Mouse (Mus musculus) spleen, postnatal 10 days (tissue): ENCODE measurements at regions not wholly inside any gene's neighbourhood (a gene's known extent, or its start where the extent isn't known, plus 50 kb on each side); places are given as distances from the start of the nearest gene placed in this dataset.

ENCODE experiments used
- DNase-seq, 2 experiments: peaks; one replicate each; pipeline ENCODE4 v3.0.0; 2021 to 2022; ENCODE audit warnings: low spot score in 2 of 2

DNA sequence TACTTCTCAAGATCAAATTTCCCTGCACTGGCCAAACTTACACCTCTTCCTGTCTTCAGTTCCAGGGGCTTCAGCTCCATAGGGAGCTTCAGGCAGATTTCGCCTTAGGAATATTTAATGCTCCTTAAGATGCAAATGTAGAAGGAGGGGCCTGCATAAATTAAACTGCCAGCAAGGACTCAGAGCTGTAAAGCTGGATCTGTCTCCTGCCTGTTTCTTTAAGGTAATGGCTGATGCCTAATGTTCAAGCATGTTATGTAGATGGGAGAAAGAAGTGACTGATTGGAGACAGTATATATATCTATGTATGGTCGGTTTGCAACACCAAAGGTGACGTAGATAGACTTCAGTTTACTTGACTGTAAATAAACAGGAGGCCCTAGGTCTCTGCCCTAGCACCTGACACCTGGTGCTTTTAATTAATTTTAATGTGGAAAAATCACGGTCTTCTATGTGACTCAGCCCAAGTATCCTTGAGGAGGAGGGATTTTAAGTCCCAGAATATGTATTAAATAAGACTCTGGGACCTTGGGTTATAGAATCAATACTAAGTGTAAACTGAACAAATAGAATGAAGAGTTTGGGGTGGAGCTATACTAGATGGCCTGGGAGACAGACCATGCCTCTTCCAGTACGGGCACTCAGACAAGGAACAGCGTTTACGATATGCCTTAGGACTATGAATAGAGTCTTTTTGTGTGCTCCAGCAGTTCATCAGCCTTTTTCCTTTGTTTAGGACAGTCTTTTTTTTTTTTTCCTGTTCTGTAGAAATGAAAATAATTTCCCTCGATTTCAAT lies 651.7 kb upstream of the Lmcd1 start:
- DNase-seq, result no peak

DNA sequence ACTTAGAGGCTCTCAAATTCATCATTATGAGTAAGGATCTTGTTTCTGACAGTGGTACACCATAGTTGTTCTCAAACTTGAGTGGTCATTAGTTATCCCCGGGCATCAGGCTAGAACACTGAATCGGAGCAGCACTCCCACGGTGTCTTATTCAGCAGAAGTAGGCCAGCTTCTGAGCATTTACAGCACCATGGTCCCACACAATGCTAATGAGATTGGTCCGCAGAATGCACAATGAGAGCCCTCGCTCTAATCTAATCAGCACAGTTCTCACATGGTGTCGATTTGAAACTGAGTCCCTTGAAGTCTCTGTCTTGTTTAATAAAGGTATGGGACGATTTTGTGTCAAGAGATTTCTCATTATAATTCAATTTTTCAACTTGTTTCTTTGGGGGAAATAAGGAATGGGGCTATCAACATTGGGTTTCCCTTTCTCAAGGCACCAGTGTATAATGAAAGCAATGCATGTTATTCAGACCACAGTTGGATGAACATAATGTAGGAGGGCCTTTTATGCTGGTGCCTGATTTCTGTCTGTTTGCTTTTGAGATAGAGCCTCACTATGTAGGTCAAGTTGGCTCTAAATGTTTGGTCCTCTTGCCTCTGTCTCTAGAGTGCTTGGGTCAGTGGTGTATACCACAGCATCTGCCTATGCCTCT lies 650.9 kb upstream of the Lmcd1 start:
- DNase-seq, result no peak

DNA sequence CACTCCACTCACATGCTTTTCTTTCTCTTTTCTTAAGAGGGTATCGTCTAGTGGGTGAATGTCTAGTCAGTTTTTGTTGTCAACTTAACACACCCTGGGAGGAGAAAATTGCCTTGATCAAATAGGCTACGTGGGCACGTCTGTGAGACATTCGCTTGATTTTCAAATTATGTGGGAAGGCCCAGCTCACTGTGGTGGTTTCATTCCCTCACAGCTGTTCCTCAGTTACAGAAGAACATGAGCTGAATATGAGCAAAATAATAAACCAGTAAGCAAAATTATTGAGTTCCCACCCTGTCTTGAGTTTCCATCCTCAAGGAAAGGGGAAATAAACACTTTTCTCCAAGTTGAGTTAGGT lies 650.4 kb upstream of the Lmcd1 start:
- DNase-seq, result no peak

DNA sequence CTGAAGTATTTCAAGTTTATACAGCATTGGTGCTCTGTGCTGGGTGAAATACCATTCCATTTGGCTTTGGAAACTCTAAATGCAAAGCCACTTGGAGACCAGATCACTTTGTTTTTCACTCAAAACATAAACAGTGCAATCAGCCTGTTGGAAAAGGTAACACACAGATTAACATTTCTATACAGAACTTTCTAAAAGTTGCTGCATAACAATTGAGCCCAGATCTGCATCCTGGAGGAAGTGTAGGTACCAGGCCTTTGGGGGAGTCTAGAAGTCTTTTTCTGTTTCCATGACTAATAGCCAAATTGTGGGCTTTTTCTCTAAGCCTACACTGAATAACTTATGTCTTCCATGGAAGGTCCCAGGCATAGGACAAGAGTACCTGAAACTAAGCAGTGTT lies 648.1 kb upstream of the Lmcd1 start:
- DNase-seq, result no peak

DNA sequence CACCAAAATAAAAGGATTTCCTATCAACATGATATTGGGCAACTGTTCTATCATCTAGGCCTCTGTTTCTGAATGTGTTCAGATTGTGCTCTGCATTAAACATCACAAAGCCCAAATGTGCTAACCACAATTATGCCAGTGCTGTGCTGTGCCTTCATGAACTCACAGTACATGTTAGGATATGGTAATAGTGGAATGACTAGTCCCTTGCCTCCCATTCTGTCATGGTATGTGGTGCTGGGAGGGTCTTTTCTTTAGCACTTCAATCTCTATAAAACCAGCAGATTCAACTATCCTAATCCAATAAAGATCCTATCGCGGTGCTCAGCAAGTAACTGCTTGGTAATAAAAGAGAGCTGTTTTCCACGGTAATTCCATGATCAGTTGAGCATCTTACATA lies 620.8 kb upstream of the Lmcd1 start:
- DNase-seq, result no peak

DNA sequence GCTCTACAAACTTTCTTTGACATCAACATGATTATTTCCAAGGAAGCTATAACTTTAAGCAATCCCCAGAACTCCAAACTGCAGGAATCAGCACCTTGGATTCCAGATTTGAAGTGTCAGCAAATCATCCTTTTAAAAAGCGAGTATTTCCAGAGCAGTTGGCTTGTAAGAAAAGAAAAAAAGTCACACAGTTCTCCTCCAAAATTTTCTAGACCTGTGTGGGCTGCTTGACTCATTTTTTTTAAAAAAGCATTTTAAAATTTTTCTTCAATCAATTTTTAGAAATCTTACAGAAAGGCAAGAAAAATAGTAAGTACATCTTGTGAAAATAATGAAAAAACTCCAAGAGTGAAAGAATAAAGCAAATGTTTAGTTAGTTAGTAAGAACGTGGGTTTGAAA lies 613.6 kb upstream of the Lmcd1 start:
- no peak for DNase-seq

DNA sequence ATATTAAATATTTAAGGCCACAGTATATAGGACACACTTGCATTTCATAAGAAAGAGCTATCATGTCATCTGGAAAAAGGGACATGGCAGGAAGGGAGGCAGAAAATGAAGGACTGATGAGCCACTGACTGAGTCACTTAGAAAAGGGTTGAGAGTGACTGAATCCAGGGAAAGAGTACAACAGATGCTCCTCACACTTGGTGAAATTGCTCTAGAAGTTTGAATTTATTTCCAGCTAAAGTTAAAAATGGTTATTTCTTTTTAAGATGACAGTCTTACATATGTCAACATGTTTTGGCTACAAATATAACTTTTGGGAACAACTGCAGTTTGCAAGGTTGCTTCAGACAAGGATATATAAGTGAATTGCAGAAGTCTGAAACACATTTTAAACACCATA lies 609.0 kb upstream of the Lmcd1 start:
- no peak for DNase-seq

DNA sequence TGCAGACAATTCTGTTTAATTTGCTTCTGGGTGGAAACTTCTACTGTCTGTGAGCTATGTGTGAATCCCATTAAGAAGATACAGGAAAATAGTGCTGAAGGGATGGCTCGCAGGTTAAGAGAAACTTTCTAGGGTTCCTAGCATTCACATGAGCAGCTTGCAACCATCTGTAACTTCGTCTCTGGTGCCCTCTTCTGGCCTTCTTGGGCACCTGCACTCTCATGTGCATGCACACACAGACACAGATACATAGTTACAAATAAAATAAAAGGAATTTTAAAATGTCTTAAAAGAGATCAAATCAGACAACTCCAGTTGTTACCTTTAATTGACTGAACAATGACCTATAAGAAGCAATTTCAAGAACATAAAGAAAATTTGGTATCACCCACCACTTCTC lies 588.6 kb upstream of the Lmcd1 start:
- no peak for DNase-seq

DNA sequence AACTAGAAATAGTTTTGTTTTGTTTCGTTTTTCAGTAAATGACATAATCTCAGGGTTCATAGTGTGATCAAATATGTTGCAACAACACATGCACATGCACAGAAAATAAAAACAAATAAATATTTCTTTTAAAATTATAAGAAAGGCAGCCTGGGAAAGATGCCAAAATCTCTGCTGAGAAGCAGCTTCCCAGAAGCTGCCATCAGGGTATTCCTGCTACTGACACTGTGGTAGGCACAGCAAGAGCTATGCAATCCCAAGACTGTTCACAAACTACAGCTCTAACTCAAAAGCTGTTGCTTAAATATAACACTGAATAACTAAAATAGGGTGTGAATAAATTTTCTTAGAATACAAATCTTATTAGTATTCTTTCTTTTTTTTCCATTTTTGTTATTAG lies 570.7 kb upstream of the Lmcd1 start:
- DNase-seq, result no peak

DNA sequence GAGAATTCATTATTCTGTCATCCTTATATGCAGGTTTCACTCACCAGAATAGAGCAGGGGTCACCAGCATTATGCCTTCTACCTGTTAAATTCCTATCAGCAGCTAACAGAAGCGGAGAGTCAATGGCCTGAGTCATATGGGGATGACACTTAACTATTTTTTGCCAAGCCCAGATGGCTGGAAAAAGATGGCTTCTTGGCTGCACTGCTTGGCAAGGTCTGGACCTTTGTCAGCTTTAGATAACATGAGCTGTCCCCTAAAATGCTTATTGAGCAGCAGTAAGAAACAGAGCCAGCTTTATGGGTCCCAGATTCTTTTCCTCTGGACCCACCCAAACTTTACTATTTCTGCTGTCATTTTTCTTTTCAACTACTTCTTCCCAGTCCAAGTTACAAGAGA lies 565.3 kb upstream of the Lmcd1 start:
- no peak for DNase-seq

DNA sequence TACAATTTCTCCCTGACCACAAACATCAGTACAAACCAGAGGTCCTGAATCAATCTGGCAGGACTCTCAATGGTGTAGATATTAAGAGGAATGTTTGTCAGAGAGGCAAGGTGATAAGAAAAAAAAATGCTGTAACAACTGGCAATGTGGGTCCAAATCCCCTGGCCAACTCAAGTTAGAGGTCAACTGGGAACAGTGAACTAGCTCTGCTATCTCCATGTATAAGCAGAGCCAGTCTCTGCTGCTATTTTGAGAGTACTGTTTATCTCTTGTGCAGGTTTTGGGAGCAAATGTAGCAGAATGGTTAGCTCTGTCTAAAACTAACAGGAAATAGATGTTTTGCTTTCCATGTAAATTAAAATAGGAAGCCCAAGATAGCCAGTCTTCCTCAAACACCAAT lies 547.6 kb upstream of the Lmcd1 start:
- no peak for DNase-seq

DNA sequence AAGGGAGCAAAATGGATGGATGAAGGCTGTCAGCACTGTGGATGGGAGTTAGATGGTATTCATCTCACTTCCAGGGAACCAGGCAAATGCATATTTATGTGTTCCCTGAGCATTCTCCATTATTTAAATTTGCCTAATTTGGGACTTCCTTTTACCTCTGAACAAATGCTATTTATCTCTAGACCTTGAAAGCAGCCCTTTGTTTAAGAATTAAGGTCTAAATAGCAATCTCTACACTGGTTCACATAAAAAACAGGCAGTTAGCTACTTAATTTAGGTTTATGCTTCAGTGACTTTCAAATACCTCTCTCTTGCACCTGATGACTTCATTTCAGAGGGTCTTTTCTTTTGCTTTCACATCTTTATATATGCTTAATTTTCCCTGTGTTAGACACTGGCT lies 543.2 kb upstream of the Lmcd1 start:
- DNase-seq, result no peak

DNA sequence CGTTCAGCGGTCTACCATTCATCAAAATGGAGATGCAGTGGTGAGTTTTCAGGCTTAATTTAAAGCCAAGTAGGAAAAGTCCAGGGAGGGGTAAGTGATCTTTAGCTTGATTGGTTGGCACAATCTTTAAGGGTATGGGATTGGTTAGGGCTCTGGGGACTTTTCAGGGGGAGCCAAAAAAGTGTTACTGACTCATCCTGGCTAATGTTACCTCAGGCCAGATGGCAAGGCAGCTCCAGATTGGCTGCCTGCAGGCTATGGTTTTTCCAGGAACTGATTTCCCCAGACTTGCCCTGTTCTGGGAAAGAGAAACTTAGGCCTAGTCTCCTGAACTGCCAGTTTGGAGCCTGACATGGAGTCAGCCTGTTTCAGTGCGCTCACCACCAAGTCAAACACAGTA lies 539.6 kb upstream of the Lmcd1 start:
- DNase-seq, result no peak

DNA sequence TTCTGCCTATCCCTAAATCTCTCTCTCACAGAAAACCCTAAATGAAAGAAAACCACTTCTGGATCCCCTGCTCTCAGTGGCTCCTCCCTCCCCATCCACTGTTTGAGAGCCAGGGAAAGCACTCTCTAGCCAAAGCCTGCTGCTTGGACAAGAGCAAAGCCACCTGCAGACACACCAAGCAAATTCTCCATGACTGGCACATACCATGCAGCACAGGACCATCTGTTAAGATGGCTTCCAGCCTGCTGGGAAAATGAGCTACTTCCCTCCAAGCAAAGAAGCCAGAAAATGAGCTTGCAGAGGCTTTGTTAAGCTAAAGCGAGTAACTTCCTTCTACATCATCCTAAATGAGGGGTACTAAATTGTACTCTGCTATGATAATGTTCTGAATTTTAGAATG lies 534.6 kb upstream of the Lmcd1 start:
- no peak for DNase-seq

DNA sequence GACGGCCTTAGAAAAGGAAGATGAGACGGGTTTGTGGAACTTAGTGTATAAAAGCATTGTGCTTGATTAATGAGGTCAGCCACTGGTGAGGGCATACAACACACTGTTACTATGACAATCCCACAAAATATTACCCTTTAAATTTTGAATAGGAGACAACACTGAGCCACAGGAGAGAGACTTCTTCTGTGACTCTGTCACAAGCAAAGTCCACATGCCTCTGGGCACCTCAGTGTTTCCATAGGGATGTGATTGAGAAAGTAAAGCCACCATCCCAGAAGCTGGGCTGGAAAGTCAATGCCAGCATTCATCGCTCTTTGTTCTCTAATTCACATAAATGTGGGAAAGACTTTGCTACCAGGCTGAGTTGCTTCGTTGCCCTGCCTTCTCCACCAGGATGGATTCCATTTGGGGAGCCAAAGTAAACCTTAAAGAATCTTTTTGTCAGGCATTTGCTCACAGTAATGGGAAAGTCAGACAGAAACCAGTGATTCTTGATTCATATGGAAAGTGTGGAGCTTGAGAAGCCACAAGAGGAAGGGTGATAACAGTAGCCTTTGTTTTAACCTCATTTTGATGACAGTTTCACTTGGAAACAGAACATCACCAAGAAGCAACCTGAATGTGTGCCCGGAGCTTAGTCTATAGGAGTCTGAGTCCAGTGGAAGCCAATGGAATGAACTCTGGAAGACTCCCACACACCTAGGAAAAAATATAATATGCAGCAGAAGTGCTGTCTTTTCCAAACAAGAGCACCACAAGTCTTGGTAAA lies 491.7 kb upstream of the Lmcd1 start:
- no peak for DNase-seq

DNA sequence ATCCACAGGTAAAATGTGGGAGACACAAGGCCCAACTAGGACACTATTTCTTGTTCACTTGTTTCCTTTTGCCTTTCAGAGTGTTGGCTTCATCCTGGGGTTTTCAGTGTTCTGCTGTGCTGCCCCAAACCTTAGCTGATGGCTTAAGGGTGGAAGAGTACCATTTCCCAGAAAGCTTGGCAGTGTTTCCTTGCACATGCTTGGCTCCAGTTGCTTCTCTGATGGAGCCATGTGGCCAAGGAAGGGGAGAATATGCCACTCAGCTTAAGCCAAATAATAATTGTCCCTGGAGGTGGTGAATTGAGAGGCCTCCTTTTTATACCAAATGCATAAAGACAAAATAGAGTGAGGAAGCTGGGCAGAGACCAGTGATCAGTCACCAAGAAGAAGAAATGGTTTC lies 464.9 kb upstream of the Lmcd1 start:
- DNase-seq, result no peak

DNA sequence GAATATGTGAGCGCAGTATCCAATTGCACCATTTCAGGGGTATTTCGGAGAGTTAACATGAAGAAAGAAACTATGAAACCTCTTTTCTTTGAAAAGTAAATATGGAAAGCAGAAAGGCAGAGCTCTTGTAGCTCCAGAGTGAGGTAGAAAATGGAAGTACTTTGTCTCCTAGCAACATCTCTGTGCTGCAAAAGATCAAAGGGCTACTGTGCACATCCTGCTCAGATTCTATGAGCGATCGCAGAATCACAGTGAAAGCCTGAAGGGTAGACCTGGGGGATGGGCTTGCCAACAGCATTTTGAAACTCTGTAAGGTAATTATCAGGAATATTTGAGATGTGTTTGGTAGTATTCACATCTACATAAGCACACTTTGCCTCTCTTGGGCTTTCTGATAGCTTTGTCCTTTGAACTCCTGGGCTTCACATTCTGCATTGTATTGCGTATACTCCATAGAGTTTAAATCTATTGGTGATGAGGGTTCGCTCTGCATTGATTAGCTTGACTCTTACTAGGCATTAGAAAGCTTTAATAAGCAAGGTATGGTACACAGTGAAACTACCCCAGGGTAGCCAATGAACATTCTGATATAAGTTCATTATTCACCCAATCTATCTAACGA lies 459.5 kb upstream of the Lmcd1 start:
- no peak for DNase-seq

DNA sequence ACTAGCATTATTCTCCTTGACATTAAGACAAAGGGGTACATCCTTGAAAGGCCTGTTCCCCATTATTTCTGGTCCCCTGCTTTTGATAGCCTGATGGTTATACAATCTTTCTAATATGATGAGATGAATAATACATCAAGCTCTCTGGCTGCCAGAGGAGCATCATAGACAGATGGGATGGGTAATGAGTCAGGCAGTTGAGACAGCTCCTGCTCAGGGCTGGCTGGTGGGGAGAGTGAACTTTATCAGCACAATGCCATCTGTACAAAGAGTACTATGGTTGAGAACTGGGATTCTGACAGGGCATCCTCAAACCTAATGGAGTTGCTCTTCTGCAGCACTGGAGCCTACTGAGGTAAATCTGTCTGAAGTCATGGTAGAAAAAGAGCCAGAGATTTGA lies 458.4 kb upstream of the Lmcd1 start:
- no peak for DNase-seq

DNA sequence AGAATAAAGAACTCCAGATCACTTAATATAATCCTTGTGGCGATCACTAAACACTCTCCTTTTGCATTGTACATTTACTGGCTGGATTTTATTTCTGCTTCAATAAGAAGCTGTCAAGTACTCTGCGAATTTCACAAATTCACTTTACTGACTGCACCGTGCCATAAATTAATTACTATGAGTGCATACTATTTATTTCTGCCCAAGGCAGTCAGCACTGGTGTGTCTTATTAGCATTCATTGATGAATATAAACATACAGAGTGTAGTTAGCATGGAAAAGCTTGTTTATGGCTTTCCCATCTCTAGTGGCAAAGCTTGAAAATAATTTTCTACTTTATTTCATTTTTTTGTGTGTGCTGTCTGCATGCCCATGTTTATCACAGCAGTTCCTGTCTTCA lies 453.3 kb upstream of the Lmcd1 start:
- DNase-seq, result no peak

DNA sequence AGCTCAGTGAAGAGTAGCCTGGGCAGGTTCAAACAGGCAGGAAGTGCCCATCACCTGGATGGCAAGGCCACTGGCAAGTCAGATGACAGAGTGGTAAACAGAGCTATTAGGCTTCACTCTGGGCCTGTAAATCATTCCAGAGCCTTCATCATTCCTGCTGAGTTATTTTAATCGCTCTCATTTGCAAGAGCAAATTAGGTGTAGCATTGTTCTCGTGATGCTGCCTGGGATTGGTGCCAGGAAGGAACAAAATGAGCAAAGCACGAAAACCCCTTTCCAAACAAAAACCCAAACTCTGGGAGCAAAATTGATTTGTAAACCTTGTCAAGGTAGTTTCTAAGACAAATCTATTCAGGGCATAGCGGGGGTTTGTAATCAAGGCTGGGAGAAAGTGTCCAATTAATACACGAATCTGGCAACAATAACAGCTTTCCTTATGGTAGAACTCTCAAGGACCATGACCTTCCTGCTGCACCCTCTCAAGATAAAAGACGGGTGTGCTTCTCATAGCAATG lies 429.2 kb upstream of the Lmcd1 start:
- DNase-seq, result no peak

DNA sequence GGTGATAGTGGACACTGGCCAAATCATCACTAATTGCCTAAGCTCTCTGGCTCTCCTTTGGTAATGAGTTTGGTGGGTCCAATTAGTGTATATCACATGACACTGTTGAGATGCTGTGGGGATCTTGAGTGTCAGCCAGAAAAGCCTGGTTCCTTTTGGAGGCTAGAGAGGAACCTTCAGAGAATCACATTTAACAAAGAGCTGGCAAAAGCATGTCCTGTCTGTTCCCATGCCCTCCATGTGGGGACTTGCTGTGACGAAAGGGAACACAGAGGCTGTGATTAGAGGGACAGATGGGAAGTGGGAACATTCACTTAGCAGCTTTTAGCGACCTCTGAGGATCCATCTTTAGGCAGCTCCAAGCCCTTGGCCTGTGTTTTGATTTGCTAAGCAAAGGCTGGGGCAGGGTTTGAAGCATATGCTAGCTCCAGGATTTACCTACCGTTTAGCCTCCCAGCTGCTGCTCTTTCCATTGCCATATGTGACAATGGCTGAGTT lies 407.4 kb upstream of the Lmcd1 start:
- no peak for DNase-seq

DNA sequence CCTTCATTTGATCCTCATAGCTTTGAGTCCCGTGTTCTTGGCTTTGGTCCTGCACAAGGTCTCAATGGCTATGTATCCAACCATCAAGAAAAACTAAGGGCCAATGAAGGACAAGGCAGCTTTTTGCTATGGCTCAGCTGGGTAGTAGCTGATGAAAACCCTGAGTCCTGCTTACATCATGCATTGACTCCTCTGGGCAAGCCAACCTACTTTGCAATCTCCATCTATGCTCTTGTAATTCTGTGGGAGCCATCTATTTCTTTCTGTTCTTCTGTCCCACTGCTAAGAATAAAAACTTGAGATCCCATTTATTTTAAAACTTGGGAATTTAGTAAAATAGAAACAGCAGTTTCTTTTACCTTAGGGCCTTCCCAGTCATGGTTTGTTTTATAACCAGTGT lies 391.0 kb upstream of the Lmcd1 start:
- no peak for DNase-seq
